Mouse (Mus musculus): ENCODE measurements at regions not wholly inside any gene's neighbourhood (a gene's known extent, or its start where the extent isn't known, plus 50 kb on each side); places are given as distances from the start of the nearest gene placed in this dataset.
"Not testable (repeated sequence)": the region's sequence is repeated elsewhere in the genome, so short reads cannot be mapped to it uniquely, and the experiment has no call there.

DNA sequence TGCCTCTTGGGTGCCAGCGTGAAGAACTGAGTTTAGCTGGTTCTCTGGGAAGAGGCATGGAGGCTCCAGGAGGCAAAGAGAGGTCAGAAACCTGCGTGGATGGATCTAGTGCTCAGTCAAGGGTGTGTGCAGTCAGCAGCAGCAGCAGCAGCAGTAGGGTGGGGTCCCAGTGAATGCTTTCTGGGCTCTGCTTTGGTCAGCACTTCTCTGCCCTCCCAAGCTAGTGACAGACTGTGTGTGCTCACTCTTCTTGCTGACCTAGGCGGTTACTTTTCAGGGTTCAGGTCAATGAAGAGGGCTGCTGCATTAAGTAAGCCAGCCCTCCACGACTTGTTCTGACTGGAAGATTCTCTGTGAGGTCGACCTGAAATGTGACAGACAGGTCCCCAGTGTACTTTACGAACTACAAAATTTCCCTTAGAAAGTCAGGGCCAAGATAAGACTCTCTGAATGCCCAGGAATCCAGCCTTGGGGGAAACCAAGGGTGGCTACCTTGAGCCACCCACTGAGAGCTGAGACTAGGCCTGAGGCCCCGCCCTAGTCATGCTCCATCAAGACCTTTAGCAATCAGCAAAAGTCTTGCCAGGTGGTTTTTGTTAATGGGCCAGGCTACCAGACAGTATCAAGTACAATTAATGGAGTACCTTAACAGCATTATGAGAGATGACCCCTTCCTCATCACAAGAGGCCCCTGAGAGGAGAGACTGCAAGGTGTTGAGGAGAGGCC, 114.9 kb upstream of the Lemd2 start:
- DNase-seq, result no peak

DNA sequence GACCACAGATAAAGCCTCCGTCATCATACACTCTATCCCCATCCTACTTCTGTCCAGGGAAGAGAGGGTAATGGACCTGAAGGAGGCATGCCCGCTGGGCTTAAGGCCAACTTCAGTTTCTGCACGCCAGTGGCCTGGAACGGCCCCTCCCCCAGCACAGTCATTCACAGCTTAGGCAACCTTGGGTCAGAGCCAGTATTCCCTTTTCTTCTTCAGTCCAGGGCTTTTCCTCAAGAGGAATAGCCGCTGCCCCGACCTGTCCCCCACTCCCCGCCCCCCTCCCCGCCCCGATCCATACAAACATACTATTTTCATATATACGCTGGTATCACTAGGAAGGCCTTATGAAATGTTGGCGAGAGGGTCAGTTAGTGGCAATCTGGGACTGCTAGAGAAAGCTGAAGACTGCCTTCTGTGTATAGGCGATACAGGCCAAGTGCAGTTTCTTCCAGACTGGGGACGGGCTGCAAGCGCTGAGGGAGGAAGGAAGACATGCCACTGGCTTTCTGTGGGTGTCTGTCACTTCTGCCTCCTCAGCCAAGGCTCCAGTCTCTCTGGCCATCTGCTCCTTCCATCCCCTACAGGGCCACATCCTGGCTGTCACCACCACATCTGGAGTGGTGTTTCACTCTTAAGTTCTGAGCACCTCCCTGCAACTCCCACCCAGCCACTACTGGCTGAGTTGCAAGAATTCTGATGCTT, 113.5 kb upstream of the Lemd2 start:
- peak; percentile 82 for DNase-seq

DNA sequence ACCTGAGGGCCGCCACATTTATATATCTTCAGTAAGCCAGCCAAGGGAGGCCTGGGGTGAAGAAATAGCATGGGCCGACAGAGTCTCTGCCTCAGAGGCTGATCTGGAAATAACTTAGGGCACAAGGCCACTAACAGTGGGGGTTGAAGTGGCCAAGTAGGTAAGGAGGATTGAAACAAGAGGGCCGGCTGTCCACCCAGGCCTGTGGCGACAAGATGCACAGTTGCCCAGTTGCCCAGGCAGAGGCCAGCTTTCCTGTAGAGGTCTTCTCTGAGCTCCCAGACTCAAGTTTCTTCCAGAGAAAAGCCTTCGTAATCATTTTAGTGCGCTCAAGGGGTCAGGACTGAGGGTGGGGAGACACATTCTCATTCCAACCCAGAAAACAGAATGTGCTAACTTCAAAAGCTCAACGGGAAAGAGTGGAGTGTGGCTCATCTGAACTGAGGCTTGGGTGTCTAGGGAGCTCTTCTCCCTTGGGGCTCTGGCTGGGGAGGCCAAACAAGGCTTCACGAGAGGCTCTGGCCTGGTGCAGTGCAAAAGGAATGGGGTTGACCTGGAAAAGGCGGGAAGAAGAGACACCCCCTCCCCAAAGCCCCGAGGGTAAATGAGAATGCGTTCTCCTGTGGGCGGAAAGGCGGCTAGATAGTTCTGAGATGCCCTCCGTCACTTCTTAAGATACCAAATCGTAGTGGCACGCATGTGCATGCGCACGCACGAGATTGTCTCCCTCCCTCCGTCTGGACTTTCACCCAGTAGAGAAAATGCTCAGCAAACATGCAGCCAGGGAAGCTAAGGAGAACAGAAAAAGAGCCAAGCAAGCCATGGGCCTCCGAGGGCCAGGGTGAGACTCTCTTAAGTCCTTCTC, 112.7 kb upstream of the Lemd2 start:
- DNase-seq, result peak; percentile 51

DNA sequence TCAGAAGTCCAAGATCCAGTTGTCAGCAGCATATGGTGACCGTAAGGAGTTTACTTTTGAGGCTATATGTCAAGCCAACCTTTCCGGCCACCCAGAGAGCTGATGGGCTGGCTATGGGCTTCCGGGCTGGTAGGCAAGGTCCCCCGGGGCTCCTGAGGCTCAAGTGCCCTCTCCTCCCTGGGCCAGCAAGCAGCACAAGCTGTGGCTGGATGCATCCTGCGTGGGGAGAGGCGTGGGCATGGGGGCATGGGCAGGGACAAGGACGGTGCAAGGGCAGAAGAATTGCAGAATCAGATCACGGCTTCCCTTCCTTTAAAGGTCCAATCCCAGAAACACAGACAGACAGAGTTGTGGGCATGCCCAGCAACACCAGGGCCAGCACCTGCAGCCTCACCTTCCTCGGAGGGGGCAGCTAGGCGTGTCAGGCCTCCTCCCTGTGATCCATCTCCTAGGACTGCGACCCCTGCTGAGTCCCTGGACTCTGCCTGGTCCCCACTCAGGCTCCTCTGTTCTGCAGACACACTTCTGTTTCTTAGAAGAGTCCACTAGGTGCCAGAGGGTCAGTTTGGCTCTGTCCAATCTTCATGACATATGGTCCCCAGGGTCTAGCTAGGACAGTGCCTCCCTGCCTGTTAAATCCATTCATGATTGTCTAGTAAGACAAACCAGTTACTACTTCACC, 111.8 kb upstream of the Lemd2 start:
- DNase-seq, result no peak

DNA sequence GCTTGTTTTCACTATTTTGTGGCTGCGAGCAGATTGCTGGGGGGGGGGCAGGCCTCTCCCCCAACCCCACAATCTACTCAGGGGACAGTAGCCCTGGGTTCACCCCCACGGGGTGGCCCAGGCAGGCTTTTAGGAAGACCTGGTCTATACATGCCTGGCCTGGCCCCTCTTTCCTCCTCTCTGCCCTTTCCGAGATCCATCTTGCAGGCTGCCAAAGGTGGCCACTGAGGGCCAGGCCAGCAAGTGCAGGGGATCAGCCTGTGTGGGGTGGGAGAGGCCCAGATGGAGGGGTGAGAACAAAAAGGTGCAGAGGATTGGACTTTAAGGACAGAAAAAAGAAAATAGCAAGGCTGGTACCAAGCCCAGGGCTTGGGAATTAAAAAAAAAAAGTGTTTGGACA, 111.2 kb upstream of the Lemd2 start:
- DNase-seq, result no peak

DNA sequence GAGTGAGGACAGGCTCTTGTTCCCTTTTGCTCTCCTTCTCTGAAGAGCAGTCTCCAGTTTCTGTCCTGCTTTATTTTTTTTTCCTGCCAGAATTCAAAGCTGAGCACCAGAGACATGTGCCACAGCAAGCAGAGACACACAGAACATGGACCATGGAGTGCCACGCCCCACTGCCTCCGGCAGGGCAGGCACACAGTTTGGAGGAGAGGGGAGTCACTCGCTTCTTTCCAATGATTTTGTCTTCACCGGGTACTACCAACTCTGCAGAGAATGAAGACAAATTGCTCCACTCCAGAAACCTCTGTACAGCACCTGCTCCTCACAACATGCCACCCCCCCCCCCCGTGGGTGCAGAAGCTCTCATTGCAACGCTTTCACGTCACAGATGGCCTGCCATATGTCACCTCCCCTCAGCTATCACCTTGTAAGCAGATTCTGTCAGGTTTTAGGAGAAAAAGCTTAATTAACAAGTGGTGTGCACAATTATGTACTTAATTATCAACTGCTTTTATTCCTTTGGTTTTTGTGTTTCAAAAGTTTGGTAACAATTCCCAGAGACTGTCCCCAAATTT, 110.6 kb upstream of the Lemd2 start:
- DNase-seq, result no peak

DNA sequence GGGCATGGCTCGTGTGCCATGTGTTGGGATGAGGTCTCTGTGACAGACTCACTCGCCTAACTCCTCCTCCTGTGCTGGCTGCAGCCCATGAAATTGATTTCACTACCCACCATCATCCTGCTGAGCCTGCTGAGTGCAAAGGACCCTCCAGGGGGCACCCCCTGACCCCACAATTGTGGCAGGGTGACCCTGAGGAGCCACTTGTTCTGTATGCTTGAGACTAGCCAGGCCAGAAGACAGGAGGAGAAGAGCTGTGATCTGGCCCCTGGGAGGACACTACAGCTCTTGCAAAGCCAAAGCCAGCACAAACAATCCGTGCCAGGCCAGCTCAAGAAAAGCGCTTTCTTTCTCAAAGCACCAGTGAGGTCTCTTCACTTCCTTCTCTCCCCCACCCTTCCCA, 104.7 kb upstream of the Lemd2 start:
- DNase-seq, result no peak

DNA sequence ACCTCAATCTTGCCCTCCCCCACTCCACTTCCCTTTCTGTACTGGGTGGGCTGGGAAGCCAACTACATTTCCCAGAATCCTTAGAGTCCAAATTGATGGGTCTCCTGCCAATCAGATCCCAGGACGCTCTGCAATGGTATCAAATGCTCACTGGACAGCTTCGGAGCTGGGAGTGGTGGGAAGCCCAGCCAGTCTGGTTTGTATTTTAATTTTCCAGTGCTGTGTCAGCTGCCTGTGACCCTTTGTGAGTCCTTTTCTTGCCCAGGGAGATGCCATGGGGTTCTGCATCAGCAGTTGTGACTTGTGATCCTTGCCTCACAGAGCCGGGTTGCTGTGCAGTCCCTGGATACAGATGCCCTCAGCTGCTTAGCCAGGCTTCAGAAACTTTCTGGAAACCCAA, 100.6 kb upstream of the Lemd2 start:
- no peak for DNase-seq

DNA sequence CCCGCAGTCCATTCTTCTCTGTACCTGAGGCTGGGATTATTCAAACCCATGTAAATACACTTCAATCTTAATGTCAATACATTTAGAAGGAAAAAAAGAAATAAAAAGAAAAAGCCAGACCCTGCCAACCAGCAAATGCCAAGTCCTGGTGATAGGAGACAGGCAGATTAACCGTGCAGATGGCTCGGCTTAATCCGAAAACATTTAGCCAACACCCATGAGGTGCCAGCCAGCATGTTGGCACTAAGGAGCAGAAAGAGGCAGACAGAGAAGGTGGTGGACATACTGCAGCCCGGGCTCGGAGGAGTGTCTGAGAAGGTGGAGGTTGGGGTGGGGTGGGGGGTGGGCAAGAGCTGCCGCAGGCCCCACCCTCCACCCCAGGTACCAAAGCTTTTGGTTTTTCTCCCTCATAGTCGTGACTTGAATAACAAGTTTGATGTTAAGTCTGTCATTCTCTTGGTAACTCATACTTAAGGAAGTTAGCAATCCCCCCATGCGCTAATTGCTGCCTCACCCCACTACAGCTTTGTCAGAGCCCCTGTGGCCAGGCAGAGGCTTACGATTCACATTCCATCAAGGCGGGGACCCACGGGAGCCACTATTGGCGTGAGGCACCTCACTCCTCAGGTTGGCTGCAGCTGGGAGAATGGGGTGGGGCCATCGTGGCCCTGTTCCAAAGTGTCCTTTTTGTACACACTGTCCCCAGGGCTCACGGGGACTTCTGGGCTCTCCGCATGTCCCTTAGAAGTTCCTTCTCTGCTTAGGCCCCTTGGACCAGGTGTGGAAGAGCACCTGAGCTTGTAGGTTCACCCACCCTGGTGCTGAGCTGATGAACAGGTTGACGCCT, 99.6 kb upstream of the Lemd2 start:
- DNase-seq, result no peak

DNA sequence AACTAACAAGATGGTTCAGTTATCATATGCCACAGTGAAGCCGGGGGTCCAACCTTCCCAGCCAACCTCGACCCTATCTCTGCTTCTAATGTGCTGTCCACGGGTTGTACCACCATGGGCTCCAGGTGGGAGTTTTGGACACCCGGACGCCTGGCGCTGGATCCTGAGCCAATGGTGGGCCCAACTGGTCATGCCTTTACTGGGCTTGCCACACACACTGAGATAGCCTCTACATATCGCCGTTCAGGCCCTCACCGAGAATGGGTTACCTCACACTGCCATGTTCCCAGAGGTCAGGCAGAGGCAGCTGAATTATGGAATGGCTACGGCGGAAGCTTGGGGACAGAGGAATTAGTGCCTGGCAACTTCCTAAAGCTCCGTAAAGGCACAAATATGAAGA, 98.8 kb upstream of the Lemd2 start:
- no peak for DNase-seq

DNA sequence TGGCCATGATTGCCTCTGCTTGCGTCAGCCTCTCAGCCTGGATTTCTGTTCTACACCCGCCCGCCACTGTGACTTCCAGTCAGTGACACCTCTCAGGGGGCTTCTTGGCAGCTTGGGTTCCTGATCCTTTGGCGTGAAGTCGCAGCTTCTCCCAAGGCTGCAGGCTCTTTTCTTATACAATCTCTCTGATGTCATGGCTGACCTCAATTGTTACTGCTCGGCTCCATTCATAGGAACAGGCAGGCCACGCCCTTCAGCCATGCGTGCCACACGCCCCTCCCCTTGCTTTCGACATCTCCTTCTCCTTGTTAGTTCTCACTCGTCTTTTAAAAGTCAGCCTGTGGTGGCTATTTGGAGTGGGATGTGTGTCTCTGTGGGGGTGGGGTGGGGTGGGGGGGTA, 97.1 kb upstream of the Lemd2 start:
- DNase-seq, result no peak

DNA sequence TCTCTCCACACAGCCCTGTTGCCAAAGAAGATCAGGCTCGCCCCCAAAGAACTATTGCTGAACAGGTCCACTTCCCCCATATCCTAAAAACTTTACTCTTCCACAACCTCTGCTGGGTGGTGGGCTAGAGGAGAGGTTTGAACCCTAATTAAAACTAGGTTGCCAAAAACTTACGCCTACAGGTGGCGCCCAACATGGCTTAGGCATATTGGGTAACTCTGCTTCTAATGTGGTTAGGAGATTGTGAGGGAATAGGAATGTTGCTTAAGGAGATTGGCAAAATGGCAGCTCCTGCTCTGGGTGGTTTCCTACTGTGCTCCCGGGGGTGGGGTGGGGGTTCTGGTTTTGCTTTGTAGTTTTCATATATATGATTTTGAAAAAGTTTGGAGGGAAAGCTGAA, 95.0 kb upstream of the Lemd2 start:
- DNase-seq, result no peak

DNA sequence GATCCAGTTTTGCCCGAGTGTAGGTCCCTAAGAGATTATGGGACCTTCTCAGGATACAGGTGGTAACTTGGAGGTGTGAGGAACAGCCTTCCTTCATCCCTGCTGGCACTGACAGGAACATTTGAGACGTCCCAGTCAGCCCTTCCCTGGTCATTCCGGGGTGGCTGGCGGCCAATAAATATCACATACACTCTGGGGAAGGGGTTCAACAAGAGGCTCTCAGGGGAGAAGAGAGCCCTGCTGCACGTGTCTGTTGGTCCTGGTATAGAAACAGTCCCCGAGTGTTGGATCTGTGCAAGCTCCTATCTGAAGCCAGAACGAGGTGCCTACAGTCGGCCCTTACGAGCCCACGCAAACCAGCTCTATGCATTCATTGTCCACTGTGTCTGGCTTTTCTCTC, 94.1 kb upstream of the Lemd2 start:
- no peak for DNase-seq

DNA sequence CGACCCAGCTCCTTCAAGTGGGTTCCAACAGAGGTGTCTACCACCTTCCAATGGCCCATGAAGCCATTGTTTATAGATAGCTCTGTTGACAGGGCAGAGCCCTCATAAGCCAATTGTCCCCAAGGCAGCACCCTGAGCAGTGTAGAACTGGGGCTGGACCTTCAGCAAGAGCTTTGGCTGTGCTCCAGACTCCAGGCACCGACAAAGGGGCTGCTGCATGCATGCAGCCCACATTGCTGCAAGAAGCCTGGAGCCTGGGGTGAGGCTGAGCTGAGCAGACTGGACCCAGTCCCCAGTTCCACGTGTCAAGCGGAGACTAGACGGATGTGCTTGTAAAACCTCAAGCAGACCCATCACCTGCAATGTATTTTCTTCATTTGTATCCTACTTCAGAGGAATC, 91.9 kb upstream of the Lemd2 start:
- DNase-seq, result no peak

DNA sequence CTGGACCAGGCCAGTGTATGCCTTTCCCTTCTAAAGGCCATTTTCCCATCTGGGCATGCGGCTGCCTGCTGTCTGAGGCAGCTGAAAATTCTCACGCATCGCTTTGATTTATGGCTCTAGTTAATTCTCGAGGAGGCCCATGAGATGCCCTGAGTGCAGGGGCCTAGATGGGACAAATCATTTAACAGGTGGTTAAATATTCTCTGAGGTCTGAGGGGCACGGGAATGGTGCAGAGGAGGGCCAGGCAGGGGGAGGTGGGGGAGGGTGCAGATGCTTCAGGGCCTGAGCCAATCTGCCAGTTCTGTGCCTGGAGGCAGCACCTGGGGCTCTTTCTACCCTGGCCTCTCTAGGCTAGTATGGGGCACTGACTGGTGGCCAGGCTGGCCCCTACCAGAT, 89.9 kb upstream of the Lemd2 start:
- no peak for DNase-seq

DNA sequence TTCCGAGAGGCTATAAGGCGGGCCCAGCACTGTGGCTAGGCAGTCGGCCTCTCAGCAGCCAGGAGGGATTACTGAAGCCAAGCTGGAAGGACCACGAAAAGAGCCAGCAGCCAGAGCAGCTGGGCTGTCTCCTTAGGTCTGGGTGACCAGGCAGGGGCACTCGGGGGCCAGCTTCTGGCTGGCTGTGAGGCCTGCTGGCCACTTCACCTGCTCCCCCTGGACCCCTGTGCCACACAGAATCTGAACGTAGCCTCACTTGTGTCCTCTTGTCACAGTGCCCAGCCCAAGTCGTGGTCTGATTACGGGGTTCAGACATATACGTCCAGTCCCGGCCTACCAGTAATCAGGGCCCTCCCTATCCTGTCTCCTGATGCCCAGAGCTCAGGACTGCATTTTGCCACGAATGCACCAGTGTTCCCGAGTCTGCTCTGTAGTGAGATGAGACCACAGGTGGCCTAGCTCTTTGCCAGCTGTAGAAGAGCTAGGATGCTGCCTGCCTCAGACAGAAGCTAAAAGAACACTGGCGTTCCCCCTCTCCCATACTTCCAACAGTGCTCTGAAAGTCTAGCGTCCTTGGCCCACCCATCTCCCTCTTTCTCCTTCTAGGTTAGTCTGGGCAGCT, 89.4 kb upstream of the Lemd2 start:
- DNase-seq, result no peak

DNA sequence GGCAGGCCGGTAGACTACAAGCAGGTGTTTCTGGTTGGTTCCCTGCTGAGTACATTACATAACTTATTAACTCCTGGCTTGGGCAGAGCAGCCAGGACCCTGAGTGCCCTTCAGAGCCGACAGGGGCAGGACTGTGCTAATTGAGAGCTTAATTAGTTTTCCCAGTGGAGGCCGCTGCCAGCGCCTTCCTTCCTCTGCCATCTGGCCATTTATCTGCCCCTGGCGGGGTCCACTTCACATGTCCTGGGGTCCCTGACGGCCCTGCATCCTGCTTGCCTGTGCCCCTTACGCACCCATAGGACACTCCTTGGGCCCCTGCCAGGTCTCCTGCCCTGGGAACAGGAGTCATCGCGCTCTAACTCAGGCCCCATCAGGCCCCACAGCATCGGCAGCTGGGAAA, 87.4 kb upstream of the Lemd2 start:
- no peak for DNase-seq

DNA sequence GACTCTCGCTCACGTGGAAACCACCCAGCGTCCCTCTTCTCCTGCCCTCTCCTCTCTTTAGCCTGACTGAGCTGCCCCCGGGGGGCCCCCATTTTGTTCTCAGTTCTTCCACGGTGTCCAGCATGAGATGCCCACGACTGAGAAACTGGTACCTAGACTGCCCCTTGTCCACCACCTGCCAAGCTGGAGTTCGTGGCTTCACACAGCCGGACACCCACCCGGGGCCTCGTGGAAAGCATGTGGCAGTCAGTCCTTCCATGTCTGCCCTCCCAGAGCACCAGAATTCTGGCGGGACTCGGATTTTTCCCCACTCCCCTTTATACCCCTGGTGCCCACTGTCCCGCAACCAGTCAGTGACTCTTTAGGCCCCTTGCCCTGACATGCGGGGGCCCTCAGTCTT, 86.9 kb upstream of the Lemd2 start:
- no peak for DNase-seq

DNA sequence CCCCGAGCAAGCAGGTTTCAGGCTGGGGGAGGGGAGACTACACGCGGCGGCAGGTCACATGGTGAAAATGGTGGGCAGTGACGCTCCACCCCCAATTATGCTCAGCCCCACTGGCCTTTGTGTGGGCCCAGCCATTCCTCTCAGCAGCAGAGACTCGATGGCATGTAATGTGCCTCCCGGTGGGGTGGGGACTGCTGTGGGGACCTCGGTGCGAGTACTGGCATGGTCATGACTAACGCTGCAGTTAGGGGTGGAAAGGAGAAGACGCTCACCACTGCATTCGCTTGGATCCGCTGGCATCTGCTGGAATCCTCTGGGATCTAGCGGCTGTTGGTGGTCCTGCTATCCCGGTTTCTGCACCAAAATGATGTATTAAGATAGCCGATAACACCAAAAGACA, 86.0 kb upstream of the Lemd2 start:
- no peak for DNase-seq

DNA sequence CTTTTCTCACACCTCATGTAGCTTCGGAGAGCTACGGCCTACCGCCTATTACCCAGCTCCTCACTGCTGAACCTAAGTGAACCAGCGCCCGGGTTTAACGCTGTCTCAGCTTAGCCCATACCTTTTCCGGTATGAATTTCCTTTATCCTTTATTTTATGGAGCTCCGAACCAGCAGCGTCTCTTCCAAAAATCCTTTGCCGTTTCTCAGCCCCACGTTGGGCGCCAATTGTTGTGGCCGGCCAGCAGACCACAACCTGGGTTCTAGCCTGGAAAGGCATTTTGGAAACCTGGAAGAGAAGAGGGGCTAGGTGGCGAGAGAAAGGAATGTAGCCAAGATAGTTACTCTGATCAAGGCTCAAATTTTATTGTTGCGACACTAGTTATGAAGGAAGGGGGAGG, 85.5 kb upstream of the Lemd2 start:
- DNase-seq, result not testable (repeated sequence)

DNA sequence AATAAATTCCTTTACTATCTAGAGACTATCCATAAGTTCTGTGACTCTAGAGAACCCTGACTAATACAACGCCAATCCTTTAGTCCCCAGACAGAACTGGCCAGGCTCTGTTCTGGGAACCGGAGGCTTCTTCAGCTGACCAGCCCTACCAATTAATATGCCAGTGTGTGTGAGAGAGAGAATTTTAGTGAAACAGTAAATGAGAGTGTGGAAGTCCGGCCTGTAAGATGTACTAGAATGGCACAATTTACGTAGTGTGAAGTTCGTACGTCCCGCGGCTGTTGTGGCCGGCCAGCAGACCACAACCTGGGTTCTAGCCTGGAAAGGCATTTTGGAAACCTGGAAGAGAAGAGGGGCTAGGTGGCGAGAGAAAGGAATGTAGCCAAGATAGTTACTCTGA, 83.7 kb upstream of the Lemd2 start:
- not testable (repeated sequence) for DNase-seq
